Mouse (Mus musculus) thymus, postnatal 4 days (tissue): ENCODE measurements around the gene Utp14a.

Source experiments
- DNase-seq: peaks from one replicate; pipeline ENCODE4 v3.0.0; 2021

Utp14a gene

GRCm38 (mm10) chrX:48314530-48315079, 57.9 kb downstream of the Utp14a start:
- peak; percentile 91 for DNase-seq

DNA sequence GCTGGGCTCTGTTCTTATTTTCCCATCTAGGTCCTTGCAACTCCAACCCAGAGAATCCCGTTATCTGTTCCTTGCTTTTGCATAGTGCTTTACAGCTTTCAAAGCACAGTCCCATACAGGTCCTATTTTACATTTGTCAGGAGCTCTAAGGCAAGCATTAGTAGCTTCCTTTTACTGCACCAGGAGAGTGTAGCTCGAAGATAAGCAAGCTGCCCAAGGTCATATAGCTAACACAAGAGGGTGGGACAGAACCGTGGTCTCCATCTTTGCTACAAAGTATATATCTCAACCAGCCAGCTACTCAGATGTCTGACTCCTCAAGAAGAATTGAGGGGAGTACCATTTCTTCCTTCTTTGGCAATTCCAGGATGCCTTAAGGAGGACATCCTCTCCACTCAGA, 60.8 kb downstream of the Utp14a start:
- no peak for DNase-seq

DNA sequence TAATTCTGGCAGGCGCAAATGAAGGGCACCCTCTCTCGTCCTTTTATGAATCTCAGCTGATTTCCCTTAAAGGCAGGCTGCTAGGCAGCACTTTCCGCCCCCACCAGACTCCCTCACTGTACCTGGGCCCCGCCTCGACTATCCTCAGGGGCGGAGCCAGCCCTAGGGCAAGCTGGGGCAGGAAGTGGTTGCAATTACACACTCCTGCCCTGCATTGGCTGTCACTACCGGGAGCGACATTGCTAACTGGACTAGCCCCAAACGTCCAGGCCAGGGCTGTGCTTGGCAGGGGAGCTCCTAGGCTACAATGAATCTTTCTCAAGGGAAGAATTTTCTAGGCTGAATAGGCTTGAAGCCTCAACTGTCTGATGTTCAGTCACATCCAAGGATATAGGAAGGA, 61.5 kb downstream of the Utp14a start:
- DNase-seq, result peak; percentile 81
